Mouse (Mus musculus): Measurements from ENCODE around the gene C130074G19Rik. TPM values are rescaled to one million over a fixed set of nuclear protein-coding genes. Genes with fewer than 3 reads are reported as not detected.
A peak's percentile ranks its signal among the peaks of the same experiment; 100 is the strongest.

The C130074G19Rik gene
- polyA plus RNA-seq, 1 experiment, result 45.1 TPM

GRCm38 (mm10) chr1:184877306-184877705 lies 5.7 kb downstream of the C130074G19Rik start:
- TF ChIP-seq CTCF (IDR thresholded peaks at IDR 0.05; ENCODE audit: extremely low read depth, insufficient read length, insufficient replicate concordance, low read depth, low read length), result no peak
- TF ChIP-seq POLR2A (IDR thresholded peaks at IDR 0.05; ENCODE audit: low read depth, low read length), result no peak
- 0 out of 2 replicates have a peak overlapping the region, but pooled peaks have one; percentile 16 for H3K27ac ChIP-seq (ENCODE audit: insufficient read depth, low read depth, low read length)
- no peaks in the 10 kb centered on the region for H3K27me3 ChIP-seq (ENCODE audit: control insufficient read depth, insufficient read depth, low read length)
- H3K36me3 ChIP-seq (ENCODE audit: control insufficient read depth, insufficient read depth, low read length), result peaks cover 20% of the 10 kb centered on the region
- H3K4me1 ChIP-seq (ENCODE audit: control insufficient read depth, insufficient read depth, insufficient read length, low read length), result peaks cover 22% of the 10 kb centered on the region
- WGBS, result 66% methylated on average over 2 of the region's 2 CpGs
- no peak overlapping the region for H3K4me3 ChIP-seq (ENCODE audit: low read depth, low read length)

GRCm38 (mm10) chr1:184873910-184874309 lies 9.1 kb downstream of the C130074G19Rik start:
- Histone ChIP-seq H3K4me1 (ENCODE audit: control insufficient read depth, insufficient read depth, insufficient read length, low read length) (peaks cover 39% of the 10 kb centered on the region), H3K27ac (ENCODE audit: insufficient read depth, low read depth, low read length) (no peak overlapping the region), H3K36me3 (ENCODE audit: control insufficient read depth, insufficient read depth, low read length) (peaks cover 18% of the 10 kb centered on the region), H3K4me3 (ENCODE audit: low read depth, low read length) (no peak overlapping the region), H3K27me3 (ENCODE audit: control insufficient read depth, insufficient read depth, low read length) (no peaks in the 10 kb centered on the region)
- WGBS, result 88% methylated on average over 11 of the region's 11 CpGs
- TF ChIP-seq CTCF (IDR thresholded peaks at IDR 0.05; ENCODE audit: extremely low read depth, insufficient read length, insufficient replicate concordance, low read depth, low read length), result no peak
- TF ChIP-seq POLR2A (IDR thresholded peaks at IDR 0.05; ENCODE audit: low read depth, low read length), result no peak

GRCm38 (mm10) chr1:184872069-184872819 lies 10.8 kb downstream of the C130074G19Rik start:
- Histone ChIP-seq H3K27ac (ENCODE audit: insufficient read depth, low read depth, low read length) (peak overlapping the region; percentile 23; the same call in 1 of the 2 replicates), H3K4me1 (ENCODE audit: control insufficient read depth, insufficient read depth, insufficient read length, low read length) (peaks cover 27% of the 10 kb centered on the region), H3K27me3 (ENCODE audit: control insufficient read depth, insufficient read depth, low read length) (no peaks in the 10 kb centered on the region), H3K36me3 (ENCODE audit: control insufficient read depth, insufficient read depth, low read length) (peaks cover 18% of the 10 kb centered on the region), H3K4me3 (ENCODE audit: low read depth, low read length) (no peak overlapping the region)
- WGBS, result 34% methylated on average over 7 of the region's 7 CpGs
- TF ChIP-seq CTCF (IDR thresholded peaks at IDR 0.05; ENCODE audit: extremely low read depth, insufficient read length, insufficient replicate concordance, low read depth, low read length) (no peak), POLR2A (IDR thresholded peaks at IDR 0.05; ENCODE audit: low read depth, low read length) (no peak)

- H3K4me1 ChIP-seq (ENCODE audit: control insufficient read depth, insufficient read depth, insufficient read length, low read length), result peaks cover 26% of the 10 kb centered on the region
- WGBS, result 50% methylated on average over 1 of the region's 1 CpGs
- peak overlapping the region; percentile 23; the same call in 1 of the 2 replicates for H3K27ac ChIP-seq (ENCODE audit: insufficient read depth, low read depth, low read length)
- peaks cover 16% of the 10 kb centered on the region for H3K36me3 ChIP-seq (ENCODE audit: control insufficient read depth, insufficient read depth, low read length)
- TF ChIP-seq CTCF (IDR thresholded peaks at IDR 0.05; ENCODE audit: extremely low read depth, insufficient read length, insufficient replicate concordance, low read depth, low read length), result no peak
- no peak for TF ChIP-seq POLR2A (IDR thresholded peaks at IDR 0.05; ENCODE audit: low read depth, low read length)
- H3K27me3 ChIP-seq (ENCODE audit: control insufficient read depth, insufficient read depth, low read length), result no peaks in the 10 kb centered on the region
- H3K4me3 ChIP-seq (ENCODE audit: low read depth, low read length), result no peak overlapping the region
These were observed 11.5 kb downstream of the C130074G19Rik start for GRCm38 (mm10) chr1:184871506-184871905.

DNA sequence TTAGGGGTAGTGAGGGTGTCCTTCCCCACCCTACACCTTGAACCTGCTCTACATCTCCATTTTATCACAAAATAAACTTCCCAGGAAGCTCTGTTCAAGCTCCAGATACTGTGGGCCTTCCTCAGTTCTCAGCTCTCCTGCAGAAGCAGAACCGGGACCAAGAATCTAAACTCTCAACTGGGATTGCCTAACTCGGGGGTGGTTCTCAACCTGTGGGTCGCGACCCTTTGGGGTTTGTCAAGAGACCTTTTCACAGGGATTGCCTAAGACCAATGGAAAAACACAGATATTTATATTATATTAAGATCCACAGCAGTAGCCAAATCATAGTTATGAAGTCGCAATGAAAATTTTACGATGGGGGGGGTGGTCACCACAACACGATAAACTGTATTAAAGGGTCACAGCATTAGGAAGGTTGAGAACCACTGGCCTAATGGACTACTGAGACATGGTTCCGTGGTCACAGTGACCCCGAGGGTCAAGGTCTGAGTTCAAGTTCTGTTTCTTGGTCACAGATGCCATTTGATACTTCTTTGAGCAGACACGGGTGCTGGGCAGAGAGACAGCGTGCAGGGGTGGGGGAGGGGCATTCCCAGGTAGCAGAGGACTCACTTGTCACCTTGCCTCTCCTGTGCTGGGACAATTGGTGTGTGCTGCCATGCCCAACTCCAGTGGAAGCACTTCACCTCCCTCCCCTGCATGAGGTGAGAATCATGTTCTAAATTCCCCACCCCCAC lies 12.2 kb downstream of the C130074G19Rik start:
- 55% methylated on average over 11 of the region's 11 CpGs for WGBS
- H3K27me3 ChIP-seq (ENCODE audit: control insufficient read depth, insufficient read depth, low read length), result no peaks in the 10 kb centered on the region
- no peak overlapping the region for H3K4me3 ChIP-seq (ENCODE audit: low read depth, low read length)
- H3K27ac ChIP-seq (ENCODE audit: insufficient read depth, low read depth, low read length), result no peak overlapping the region
- peaks cover 16% of the 10 kb centered on the region for H3K36me3 ChIP-seq (ENCODE audit: control insufficient read depth, insufficient read depth, low read length)
- TF ChIP-seq POLR2A (IDR thresholded peaks at IDR 0.05; ENCODE audit: low read depth, low read length) (no peak), CTCF (IDR thresholded peaks at IDR 0.05; ENCODE audit: extremely low read depth, insufficient read length, insufficient replicate concordance, low read depth, low read length) (no peak)
- H3K4me1 ChIP-seq (ENCODE audit: control insufficient read depth, insufficient read depth, insufficient read length, low read length), result peaks cover 26% of the 10 kb centered on the region

DNA sequence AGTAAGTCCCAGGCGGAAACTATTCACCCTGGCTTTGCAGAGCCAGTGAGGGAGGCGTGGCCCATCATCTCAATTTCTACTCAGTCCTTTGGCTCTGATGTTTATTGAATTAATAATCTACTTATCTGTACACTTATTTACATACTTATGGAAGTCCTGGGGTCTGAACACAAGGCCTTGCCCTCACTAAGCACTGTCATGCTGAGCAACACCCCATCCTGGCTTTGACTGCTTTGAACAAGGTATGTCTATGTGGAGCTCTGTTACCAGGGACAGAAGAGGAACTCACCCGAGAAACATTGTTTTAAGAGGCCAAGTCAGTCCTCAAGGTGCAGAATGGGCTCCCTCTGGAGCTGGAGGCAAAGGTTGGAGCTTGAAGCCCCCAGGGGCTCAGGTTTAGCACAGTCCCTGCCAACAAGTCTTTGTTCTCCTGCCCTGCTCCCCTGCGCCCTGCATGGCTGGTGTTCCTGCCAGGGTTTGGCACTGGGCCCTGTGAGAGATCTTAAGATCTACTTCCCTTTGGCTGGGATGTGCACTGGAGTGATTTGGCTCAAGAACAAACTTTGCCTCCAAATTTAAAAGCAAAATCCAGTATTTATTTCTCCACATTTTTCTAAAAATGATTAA lies 13.0 kb downstream of the C130074G19Rik start:
- Histone ChIP-seq H3K27ac (ENCODE audit: insufficient read depth, low read depth, low read length) (0 out of 2 replicates have a peak overlapping the region, but pooled peaks have one; percentile 31), H3K4me1 (ENCODE audit: control insufficient read depth, insufficient read depth, insufficient read length, low read length) (peaks cover 27% of the 10 kb centered on the region), H3K4me3 (ENCODE audit: low read depth, low read length) (no peak overlapping the region), H3K27me3 (ENCODE audit: control insufficient read depth, insufficient read depth, low read length) (no peaks in the 10 kb centered on the region), H3K36me3 (ENCODE audit: control insufficient read depth, insufficient read depth, low read length) (peaks cover 16% of the 10 kb centered on the region)
- 26% methylated on average over 4 of the region's 4 CpGs for WGBS
- no peak for TF ChIP-seq CTCF (IDR thresholded peaks at IDR 0.05; ENCODE audit: extremely low read depth, insufficient read length, insufficient replicate concordance, low read depth, low read length)
- no peak for TF ChIP-seq POLR2A (IDR thresholded peaks at IDR 0.05; ENCODE audit: low read depth, low read length)
